10 mouse cellular contexts compared by ENCODE assay signal in genomic region chr17:29249512-29249911, GRCm38 (mm10). TPM values are rescaled to one million over a fixed set of nuclear protein-coding genes. Genes with fewer than 3 reads are reported as not detected.
A peak's percentile ranks its signal among the peaks of the same experiment; 100 is the strongest.
DNase-seq lines count a peak whose midpoint lies in the region; ATAC-seq lines count a peak whose summit lies in the region.
"Had no signal": no experiment of that assay in that cellular context is flagged by ENCODE, and none has a peak within 500 bp of the region (broad histone marks: within the 10 kb centered on the region; RNA-seq: fewer than 3 reads in every experiment).

No protein-coding gene starts in this region.

- H3K4me3 ChIP-seq in midbrain, embryonic 14.5 days (replicated peaks; ENCODE audit: low read depth, low read length), result no peak overlapping the region
- no peak overlapping the region for H3K4me3 ChIP-seq in midbrain, embryonic 13.5 days (replicated peaks)
- no peak overlapping the region for H3K4me3 ChIP-seq in lung, embryonic 16.5 days (ENCODE audit: low read length)
- H3K4me3 ChIP-seq: embryonic facial prominence, embryonic 13.5 days; liver, embryonic 15.5 days had no signal

- 63% methylated on average over 9 of the region's 9 CpGs for WGBS in midbrain, embryonic 14.5 days
- 61% methylated on average over 9 of the region's 9 CpGs for WGBS in midbrain, embryonic 13.5 days
- WGBS in lung, embryonic 16.5 days, result 48% methylated on average over 9 of the region's 9 CpGs

- H3K9ac ChIP-seq in midbrain, embryonic 14.5 days (replicated peaks; ENCODE audit: low read length), result no peak overlapping the region
- no peak overlapping the region for H3K9ac ChIP-seq in midbrain, embryonic 13.5 days (replicated peaks)
- H3K9ac ChIP-seq in lung, embryonic 16.5 days (ENCODE audit: low read length), result no peak overlapping the region
- H3K9ac ChIP-seq: embryonic facial prominence, embryonic 13.5 days; liver, embryonic 15.5 days had no signal

- no peak for ATAC-seq in midbrain, embryonic 14.5 days (ENCODE audit: low FRiP score, low TSS enrichment)
- ATAC-seq in midbrain, embryonic 13.5 days, result no peak
- ATAC-seq in lung, embryonic 16.5 days (ENCODE audit: low read depth), result peak; percentile 13; the same call in 1 of the 2 replicates
- no peak for ATAC-seq in frontal cortex, adult (ENCODE audit: low TSS enrichment)

- H3K4me1 ChIP-seq in midbrain, embryonic 14.5 days (ENCODE audit: control insufficient read depth, insufficient read depth, low read length), result peaks cover 23% of the 10 kb centered on the region
- H3K4me1 ChIP-seq in midbrain, embryonic 13.5 days (replicated peaks), result peaks cover 34% of the 10 kb centered on the region
- H3K4me1 ChIP-seq in lung, embryonic 16.5 days (replicated peaks; ENCODE audit: control insufficient read depth, insufficient read depth, low read length), result peaks cover 58% of the 10 kb centered on the region

- peaks cover 36% of the 10 kb centered on the region for H3K36me3 ChIP-seq in midbrain, embryonic 14.5 days (ENCODE audit: control insufficient read depth, insufficient read depth, low read length)
- H3K36me3 ChIP-seq in midbrain, embryonic 13.5 days, result peaks cover 49% of the 10 kb centered on the region
- H3K36me3 ChIP-seq in lung, embryonic 16.5 days (ENCODE audit: control insufficient read depth, insufficient read depth, low read length), result peaks cover 14% of the 10 kb centered on the region

- H3K27ac ChIP-seq in midbrain, embryonic 14.5 days (replicated peaks; ENCODE audit: low read depth, low read length), result no peak overlapping the region
- no peak overlapping the region for H3K27ac ChIP-seq in midbrain, embryonic 13.5 days
- peak overlapping the region; percentile 33; the same call in 1 of the 2 replicates for H3K27ac ChIP-seq in lung, embryonic 16.5 days (ENCODE audit: low read length)
- H3K27ac ChIP-seq: embryonic facial prominence, embryonic 13.5 days; liver, embryonic 15.5 days had no signal

- DNase-seq in cerebellum, postnatal 14 days, result peak; percentile 49 to 83
- no peak for DNase-seq in cerebellum, adult 11-12 months
- DNase-seq in midbrain, embryonic 14.5 days, result peak; percentile 54
- DNase-seq in embryo, embryonic 10.5 days (ENCODE audit: low spot score), result peak; percentile 58
- no peak for DNase-seq in layer of hippocampus, adult 9-10 months (ENCODE audit: low spot score)

- H3K9me3 ChIP-seq in midbrain, embryonic 14.5 days (ENCODE audit: control insufficient read depth, low read length), result no peaks in the 10 kb centered on the region
- H3K9me3 ChIP-seq in midbrain, embryonic 13.5 days, result no peaks in the 10 kb centered on the region
- H3K9me3 ChIP-seq in lung, embryonic 16.5 days (ENCODE audit: control insufficient read depth, low read length), result no peaks in the 10 kb centered on the region
- H3K9me3 ChIP-seq: embryonic facial prominence, embryonic 13.5 days; liver, embryonic 15.5 days had no signal

- no peaks in the 10 kb centered on the region for H3K27me3 ChIP-seq in midbrain, embryonic 14.5 days (ENCODE audit: control insufficient read depth, insufficient read depth, low read length)
- no peaks in the 10 kb centered on the region for H3K27me3 ChIP-seq in midbrain, embryonic 13.5 days
- H3K27me3 ChIP-seq in lung, embryonic 16.5 days (ENCODE audit: control insufficient read depth, insufficient read depth, low read depth, low read length), result no peaks in the 10 kb centered on the region
- H3K27me3 ChIP-seq: embryonic facial prominence, embryonic 13.5 days; liver, embryonic 15.5 days had no signal

- no peak overlapping the region for H3K4me2 ChIP-seq in midbrain, embryonic 14.5 days (ENCODE audit: low read length)
- H3K4me2 ChIP-seq in midbrain, embryonic 13.5 days (replicated peaks), result no peak overlapping the region
- no peak overlapping the region for H3K4me2 ChIP-seq in lung, embryonic 16.5 days (ENCODE audit: low read depth, low read length)
- H3K4me2 ChIP-seq: embryonic facial prominence, embryonic 13.5 days; liver, embryonic 15.5 days had no signal

RNA-seq across cellular contexts. Expression of gene Cpne5, which starts 11.5 kb away (rescaled TPM):
- 27.6 and 32.6 TPM in 2 replicates for polyA plus RNA-seq in midbrain, embryonic 14.5 days (2014; fragmentation: Nextera tagmentation; extraction: Ambion mirVana)
- polyA plus RNA-seq in midbrain, embryonic 13.5 days (2015; fragmentation: Nextera tagmentation; extraction: Ambion mirVana), result 20.5 and 22.0 TPM in 2 replicates
- 3.6 and 5.0 TPM in 2 replicates for polyA plus RNA-seq in lung, embryonic 16.5 days (2015; fragmentation: Nextera tagmentation; extraction: Ambion mirVana)

RNA-seq across cellular contexts. Expression of gene Ppil1, which starts 14.5 kb away (rescaled TPM):
- 112 and 114 TPM in 2 replicates for polyA plus RNA-seq in midbrain, embryonic 14.5 days (2014; fragmentation: Nextera tagmentation; extraction: Ambion mirVana)
- 120 and 128 TPM in 2 replicates for polyA plus RNA-seq in midbrain, embryonic 13.5 days (2015; fragmentation: Nextera tagmentation; extraction: Ambion mirVana)
- polyA plus RNA-seq in lung, embryonic 16.5 days (2015; fragmentation: Nextera tagmentation; extraction: Ambion mirVana), result 144 and 145 TPM in 2 replicates

RNA-seq across cellular contexts. Expression of gene BC004004, which starts 19.1 kb away (rescaled TPM):
- 117 and 122 TPM in 2 replicates for polyA plus RNA-seq in midbrain, embryonic 14.5 days (2014; fragmentation: Nextera tagmentation; extraction: Ambion mirVana)
- 99.1 and 105 TPM in 2 replicates for polyA plus RNA-seq in midbrain, embryonic 13.5 days (2015; fragmentation: Nextera tagmentation; extraction: Ambion mirVana)
- polyA plus RNA-seq in lung, embryonic 16.5 days (2015; fragmentation: Nextera tagmentation; extraction: Ambion mirVana), result 82.2 and 87.7 TPM in 2 replicates

Comparison
In these comparisons a context has a peak if more than half of its experiments do, and no peak if none do; other contexts are left out.
1. DNase-seq: peak in cerebellum, postnatal 14 days (2 of 2), midbrain, embryonic 14.5 days (single experiment) and embryo, embryonic 10.5 days (single experiment); none in cerebellum, adult 11-12 months (single experiment) and layer of hippocampus, adult 9-10 months (single experiment).